Mouse (Mus musculus): ENCODE measurements around the gene Chdh. TPM values are rescaled to one million over a fixed set of nuclear protein-coding genes. Genes with fewer than 3 reads are reported as not detected.
A peak's percentile ranks its signal among the peaks of the same experiment; 100 is the strongest.

Chdh gene
- polyA plus RNA-seq (2015; fragmentation: Nextera tagmentation; extraction: Ambion mirVana), result 4.1 and 4.3 TPM in 2 replicates

DNA sequence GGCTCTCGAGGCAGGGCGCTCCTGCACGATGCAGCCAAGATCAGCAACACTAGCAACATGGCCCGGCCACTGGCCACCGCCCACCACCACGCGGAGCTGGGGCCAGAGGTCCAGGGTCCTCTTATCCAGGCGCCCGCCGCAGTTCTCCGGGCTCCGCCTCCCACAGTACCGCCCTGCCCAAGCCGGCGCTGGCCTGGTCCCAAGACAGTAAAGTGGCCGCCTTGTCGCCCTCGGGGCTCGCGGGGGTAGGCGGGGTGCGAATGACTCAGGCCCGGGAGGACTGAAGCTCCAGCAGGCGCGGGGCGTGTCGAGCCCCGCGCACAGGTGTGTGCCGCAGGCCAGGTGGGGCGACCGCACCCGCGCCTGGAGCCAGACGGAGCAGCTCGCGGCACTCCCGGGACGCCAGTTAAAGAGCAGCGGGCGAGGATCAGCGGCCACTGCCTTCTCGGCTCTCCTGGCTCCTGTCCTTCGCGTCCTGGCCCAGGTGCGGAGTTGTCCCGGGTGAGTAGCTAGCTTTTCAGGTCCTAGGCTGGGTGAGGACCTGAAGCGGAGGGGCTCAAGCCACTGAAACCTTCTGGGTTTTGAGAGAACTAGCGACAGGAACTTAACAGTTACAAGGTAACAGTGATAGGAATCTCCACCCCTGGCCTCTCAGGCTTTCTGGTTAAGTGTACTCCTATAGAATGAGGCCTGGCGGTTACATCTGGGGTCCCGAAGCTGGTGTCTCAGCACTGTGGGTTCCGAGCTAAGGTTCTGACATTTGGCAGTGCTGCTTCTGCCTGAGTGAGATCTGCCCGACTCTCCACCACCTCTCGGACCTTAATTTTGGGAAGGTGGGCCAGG is at the start of gene Chdh, which contains the start of gene Il17rb:
TSS of gene Chdh (plus strand) at position 291 of the 843 bp plus-strand sequence.
TSS of gene Il17rb (minus strand) at position 164 of the 843 bp plus-strand sequence.
- H3K27me3 ChIP-seq (ENCODE audit: insufficient read depth, low read length), result no peaks in the 10 kb centered on the region
- 9% methylated on average over 53 of the region's 54 CpGs for WGBS
- ATAC-seq (replicated peaks; ENCODE audit: low FRiP score, low read depth) (peak; percentile 86), DNase-seq (ENCODE audit: low spot score) (peak; percentile 48)
- peak within 1 kb of the TSS; percentile 46 for H3K4me3 ChIP-seq (replicated peaks; ENCODE audit: low read depth, low read length)
- TF ChIP-seq CTCF (IDR thresholded peaks at IDR 0.05; ENCODE audit: low read depth), result no peak
- peak within 1 kb of the TSS; percentile 85 for H3K27ac ChIP-seq
- H3K4me2 ChIP-seq (ENCODE audit: low read length), result peak within 1 kb of the TSS; percentile 87
- H3K9me3 ChIP-seq (replicated peaks; ENCODE audit: low read length), result no peaks in the 10 kb centered on the region
- peak within 1 kb of the TSS; percentile 58 for H3K9ac ChIP-seq (ENCODE audit: low read depth, low read length)
- peaks cover 12% of the 10 kb centered on the region; the same call in 1 of the 2 replicates for H3K4me1 ChIP-seq (replicated peaks; ENCODE audit: insufficient read depth, low read length)
- H3K36me3 ChIP-seq (ENCODE audit: insufficient read depth, low read length), result no peaks in the 10 kb centered on the region

DNA sequence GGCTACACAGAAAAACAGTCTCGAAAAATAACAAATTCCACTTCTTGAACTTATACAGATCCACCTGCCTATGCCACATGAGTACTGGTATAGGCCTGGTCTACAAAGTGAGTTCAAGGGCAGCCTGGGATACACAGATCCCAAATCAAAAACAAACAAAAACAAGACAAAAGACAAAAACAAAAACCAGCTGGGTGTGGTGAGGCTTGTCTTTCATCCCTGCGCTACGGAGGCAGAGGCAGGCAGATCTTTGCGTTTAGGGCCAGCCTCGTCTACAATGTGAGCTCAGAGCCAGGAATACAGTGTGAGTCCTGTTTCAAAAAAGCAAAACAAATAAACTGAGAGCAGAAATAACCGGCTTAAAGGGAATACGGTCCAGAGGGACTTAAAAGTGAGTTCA is 41.2 kb upstream of the Chdh start:
- no peak for DNase-seq (ENCODE audit: low spot score)
- H3K4me1 ChIP-seq (replicated peaks; ENCODE audit: insufficient read depth, low read length), result peaks cover 10% of the 10 kb centered on the region

DNA sequence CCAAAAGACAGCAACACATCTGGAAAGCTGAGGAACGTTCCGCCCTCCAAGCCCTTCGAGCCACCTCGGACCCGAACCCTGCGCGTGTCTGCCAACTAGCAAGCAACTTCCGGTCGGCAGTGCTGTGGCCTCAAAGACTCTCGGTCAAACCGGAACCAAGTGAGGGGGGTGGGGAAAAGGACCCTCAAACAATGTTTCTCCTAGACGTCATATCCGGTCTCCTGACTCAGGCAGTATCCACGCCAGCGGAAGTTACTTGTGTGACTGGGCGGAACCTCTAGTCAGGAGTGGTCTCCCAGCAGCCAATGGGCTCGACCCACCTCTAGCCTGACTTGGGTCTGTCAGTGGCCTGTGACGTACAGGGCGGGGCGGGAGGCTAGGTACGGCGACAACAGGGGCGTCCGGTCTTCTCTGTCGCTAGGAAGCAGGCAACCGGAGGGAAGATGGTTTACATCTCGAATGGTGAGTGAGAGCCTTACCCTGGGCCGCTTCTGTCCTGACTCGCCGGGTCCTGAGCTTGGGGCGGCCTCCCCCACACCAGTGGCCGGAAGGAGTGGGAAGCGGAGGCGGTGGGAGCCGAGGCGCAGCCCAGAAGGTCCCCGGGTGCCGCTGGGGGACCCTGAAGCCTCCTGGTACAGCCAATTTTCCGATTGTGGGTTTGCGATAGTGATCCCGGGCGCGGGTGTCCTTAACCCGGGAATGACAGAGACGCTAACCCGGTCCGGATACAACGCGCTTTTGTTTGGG is 40.6 kb upstream of the Chdh start, which contains the start of gene Selenok:
TSS of gene Selenok (plus strand) at position 234 of the 747 bp plus-strand sequence.
- TF ChIP-seq CTCF (IDR thresholded peaks at IDR 0.05; ENCODE audit: low read depth), result no peak
- Histone ChIP-seq H3K27me3 (ENCODE audit: insufficient read depth, low read length) (no peaks in the 10 kb centered on the region), H3K9ac (ENCODE audit: low read depth, low read length) (peak within 1 kb of the TSS; percentile 82), H3K27ac (peak within 1 kb of the TSS; percentile 84), H3K4me3 (replicated peaks; ENCODE audit: low read depth, low read length) (peak within 1 kb of the TSS; percentile 86), H3K4me2 (ENCODE audit: low read length) (peak within 1 kb of the TSS; percentile 75), H3K4me1 (replicated peaks; ENCODE audit: insufficient read depth, low read length) (peaks cover 10% of the 10 kb centered on the region), H3K36me3 (ENCODE audit: insufficient read depth, low read length) (peaks cover 22% of the 10 kb centered on the region), H3K9me3 (replicated peaks; ENCODE audit: low read length) (no peaks in the 10 kb centered on the region)
- DNase-seq (ENCODE audit: low spot score) (peak; percentile 100), ATAC-seq (replicated peaks; ENCODE audit: low FRiP score, low read depth) (peak; percentile 100)
- under 1% methylated on average over 48 of the region's 49 CpGs for whole genome bisulfite sequencing

More for the DNA sequence above, 41.2 kb upstream of the Chdh start:
- Histone ChIP-seq H3K4me2 (ENCODE audit: low read length) (peak overlapping the region; percentile 57), H3K36me3 (ENCODE audit: insufficient read depth, low read length) (peaks cover 16% of the 10 kb centered on the region), H3K9ac (ENCODE audit: low read depth, low read length) (peak overlapping the region; percentile 82; the same call in 1 of the 2 replicates), H3K4me3 (replicated peaks; ENCODE audit: low read depth, low read length) (peak overlapping the region; percentile 86), H3K27ac (peak overlapping the region; percentile 77; the same call in 1 of the 2 replicates), H3K9me3 (replicated peaks; ENCODE audit: low read length) (no peaks in the 10 kb centered on the region), H3K27me3 (ENCODE audit: insufficient read depth, low read length) (no peaks in the 10 kb centered on the region)
- WGBS, result 72% methylated on average over 7 of the region's 7 CpGs
- no peak for ATAC-seq (replicated peaks; ENCODE audit: low FRiP score, low read depth)
- no peak for TF ChIP-seq CTCF (IDR thresholded peaks at IDR 0.05; ENCODE audit: low read depth)

- Histone ChIP-seq H3K4me2 (ENCODE audit: low read length) (no peak overlapping the region), H3K9ac (ENCODE audit: low read depth, low read length) (no peak overlapping the region), H3K27me3 (ENCODE audit: insufficient read depth, low read length) (no peaks in the 10 kb centered on the region), H3K4me1 (replicated peaks; ENCODE audit: insufficient read depth, low read length) (peaks cover 10% of the 10 kb centered on the region), H3K4me3 (replicated peaks; ENCODE audit: low read depth, low read length) (no peak overlapping the region), H3K27ac (no peak overlapping the region), H3K36me3 (ENCODE audit: insufficient read depth, low read length) (peaks cover 32% of the 10 kb centered on the region), H3K9me3 (replicated peaks; ENCODE audit: low read length) (no peaks in the 10 kb centered on the region)
- WGBS, result 96% methylated on average over 7 of the region's 7 CpGs
- TF ChIP-seq CTCF (IDR thresholded peaks at IDR 0.05; ENCODE audit: low read depth), result no peak
- no peak for ATAC-seq (replicated peaks; ENCODE audit: low FRiP score, low read depth)
- DNase-seq (ENCODE audit: low spot score), result no peak
Observed at GRCm38 (mm10) chr14:29971446-29971845, 37.4 kb upstream of the Chdh start.

- 89% methylated on average over 5 of the region's 5 CpGs for WGBS
- Histone ChIP-seq H3K4me1 (replicated peaks; ENCODE audit: insufficient read depth, low read length) (peaks cover 10% of the 10 kb centered on the region), H3K36me3 (ENCODE audit: insufficient read depth, low read length) (peaks cover 32% of the 10 kb centered on the region), H3K27ac (no peak overlapping the region), H3K9me3 (replicated peaks; ENCODE audit: low read length) (no peaks in the 10 kb centered on the region), H3K9ac (ENCODE audit: low read depth, low read length) (no peak overlapping the region), H3K27me3 (ENCODE audit: insufficient read depth, low read length) (no peaks in the 10 kb centered on the region), H3K4me2 (ENCODE audit: low read length) (no peak overlapping the region), H3K4me3 (replicated peaks; ENCODE audit: low read depth, low read length) (no peak overlapping the region)
- TF ChIP-seq CTCF (IDR thresholded peaks at IDR 0.05; ENCODE audit: low read depth), result no peak
- DNase-seq (ENCODE audit: low spot score) (no peak), ATAC-seq (replicated peaks; ENCODE audit: low FRiP score, low read depth) (no peak)
Observed at GRCm38 (mm10) chr14:29971993-29972392, 36.8 kb upstream of the Chdh start.

- Histone ChIP-seq H3K4me3 (replicated peaks; ENCODE audit: low read depth, low read length) (no peak overlapping the region), H3K27ac (no peak overlapping the region), H3K36me3 (ENCODE audit: insufficient read depth, low read length) (peaks cover 41% of the 10 kb centered on the region), H3K9ac (ENCODE audit: low read depth, low read length) (no peak overlapping the region), H3K9me3 (replicated peaks; ENCODE audit: low read length) (no peaks in the 10 kb centered on the region), H3K4me1 (replicated peaks; ENCODE audit: insufficient read depth, low read length) (peaks cover 11% of the 10 kb centered on the region; the same call in 1 of the 2 replicates), H3K27me3 (ENCODE audit: insufficient read depth, low read length) (no peaks in the 10 kb centered on the region), H3K4me2 (ENCODE audit: low read length) (no peak overlapping the region)
- WGBS, result 96% methylated on average over 6 of the region's 6 CpGs
- no peak for DNase-seq (ENCODE audit: low spot score)
- no peak for TF ChIP-seq CTCF (IDR thresholded peaks at IDR 0.05; ENCODE audit: low read depth)
- ATAC-seq (replicated peaks; ENCODE audit: low FRiP score, low read depth), result no peak
Observed at GRCm38 (mm10) chr14:29976927-29977326, 31.9 kb upstream of the Chdh start.
